Mouse (Mus musculus) neutrophil, adult 5-6 weeks (primary cell): ENCODE measurements around the gene Plekhj1. TPM values are rescaled to one million over a fixed set of nuclear protein-coding genes. Genes with fewer than 3 reads are reported as not detected.
"Not testable (repeated sequence)": the region's sequence is repeated elsewhere in the genome, so short reads cannot be mapped to it uniquely, and the experiment has no call there.

ENCODE experiments used
- ATAC-seq: fragments of 151-379, 151-347 bp; 2 replicates; pipeline ENCODE4 v1.8.0; 2017; ENCODE audit warnings: mild to moderate bottlenecking, moderate TSS enrichment; ENCODE audit not compliant: insufficient number of reproducible peaks, poor library complexity, low FRiP score, severe bottlenecking; ENCODE audit errors: extremely low read depth
- total RNA-seq: library from RNA; stranded (forward); fragments of 200-1000 nt; gene quantifications from 2 replicates; pipeline ENCODE4 v1.2.3, GENCODE M21; 2017

Plekhj1 gene
- total RNA-seq, 1 experiment from 2014 or later: 50.4 TPM

- ATAC-seq: no peak
Observed at GRCm38 (mm10) chr10:80827063-80827869, 28.8 kb upstream of the Plekhj1 start.

- ATAC-seq: peak; percentile 92
Observed at GRCm38 (mm10) chr10:80826151-80827062, 28.0 kb upstream of the Plekhj1 start, which contains the start of gene Oaz1. Gene Oaz1, plus strand, starts transcription at chr10:80826656.

GRCm38 (mm10) chr10:80824827-80825226 is 26.4 kb upstream of the Plekhj1 start:
- no peak for ATAC-seq

GRCm38 (mm10) chr10:80823847-80824643 is 25.6 kb upstream of the Plekhj1 start:
- no peak for ATAC-seq

- ATAC-seq: no peak
Observed at GRCm38 (mm10) chr10:80823316-80823715, 24.9 kb upstream of the Plekhj1 start.

- no peak for ATAC-seq
Observed at GRCm38 (mm10) chr10:80822528-80822927, 24.1 kb upstream of the Plekhj1 start.

GRCm38 (mm10) chr10:80821991-80822390 is 23.6 kb upstream of the Plekhj1 start:
- ATAC-seq: no peak

- no peak for ATAC-seq
Observed at GRCm38 (mm10) chr10:80819406-80819805, 21.0 kb upstream of the Plekhj1 start.

- ATAC-seq: no peak
Observed at GRCm38 (mm10) chr10:80818599-80819281, 20.3 kb upstream of the Plekhj1 start.

- not testable (repeated sequence) for ATAC-seq
Observed at GRCm38 (mm10) chr10:80817955-80818354, 19.5 kb upstream of the Plekhj1 start.

GRCm38 (mm10) chr10:80817164-80817563 is 18.7 kb upstream of the Plekhj1 start:
- ATAC-seq: no peak

GRCm38 (mm10) chr10:80816303-80816702 is 17.9 kb upstream of the Plekhj1 start:
- not testable (repeated sequence) for ATAC-seq

- ATAC-seq: no peak
Observed at GRCm38 (mm10) chr10:80814800-80815199, 16.4 kb upstream of the Plekhj1 start.

- no peak for ATAC-seq
Observed at GRCm38 (mm10) chr10:80813366-80813765, 14.9 kb upstream of the Plekhj1 start, which contains the start of gene Jsrp1. Gene Jsrp1, minus strand, starts transcription at chr10:80813498.

GRCm38 (mm10) chr10:80812391-80813041 is 14.1 kb upstream of the Plekhj1 start:
- no peak for ATAC-seq

- ATAC-seq: no peak
Observed at GRCm38 (mm10) chr10:80810084-80810483, 11.7 kb upstream of the Plekhj1 start.

- ATAC-seq: no peak
Observed at GRCm38 (mm10) chr10:80808985-80809632, 10.7 kb upstream of the Plekhj1 start.
